ENCODE assay signal across 25 mouse cellular contexts in the genomic region with DNA sequence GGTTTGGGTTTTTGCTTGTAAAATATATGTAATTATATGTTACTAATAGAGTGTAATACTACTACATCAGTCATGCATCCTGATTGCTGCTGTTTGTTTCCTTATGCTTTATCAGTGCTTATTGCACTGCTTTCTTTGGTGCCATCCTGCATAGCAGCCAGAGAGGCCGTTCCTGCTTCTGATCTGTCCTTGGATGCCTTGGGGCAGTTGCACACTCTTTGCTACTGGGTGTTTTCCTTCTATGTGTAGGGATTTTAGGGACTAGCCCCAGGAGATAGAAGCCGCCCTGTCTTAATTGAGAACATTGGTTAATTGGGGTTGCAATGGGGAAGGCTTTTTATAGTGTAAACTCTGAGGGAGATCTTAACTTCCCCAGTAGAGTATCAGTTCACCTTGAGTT.
"Had no signal": no experiment of that assay in that cellular context is flagged by ENCODE, and none has a peak within 500 bp of the region (broad histone marks: within the 10 kb centered on the region; RNA-seq: fewer than 3 reads in every experiment).

No protein-coding gene starts in this region.

- H3K4me3 ChIP-seq: heart, adult 2 months; heart, embryonic 13.5 days; heart, embryonic 15.5 days; hindbrain, embryonic 13.5 days; hindbrain, embryonic 15.5 days; kidney, embryonic 15.5 days; limb, embryonic 13.5 days; limb, embryonic 15.5 days; liver, embryonic 12.5 days had no signal

- DNase-seq: gastrocnemius, postnatal 14 days; gastrocnemius, postnatal 36 days; heart, adult 2 months; heart, postnatal 14 days; heart, postnatal 36 days; kidney, adult 11 months; kidney, adult 2 months; kidney, adult 9 months; kidney, postnatal 14 days; kidney, postnatal 36 days; layer of hippocampus, adult 9-11 months; layer of hippocampus, postnatal 36 days; left cerebral cortex, postnatal 4 days had no signal

- H3K9me3 ChIP-seq: heart, embryonic 13.5 days; heart, embryonic 15.5 days; hindbrain, embryonic 13.5 days; hindbrain, embryonic 15.5 days; kidney, embryonic 15.5 days; limb, embryonic 13.5 days; limb, embryonic 15.5 days; liver, embryonic 12.5 days had no signal

- ATAC-seq: hindbrain, postnatal 0 days; intestine, embryonic 16.5 days; liver, embryonic 12.5 days had no signal

- H3K27me3 ChIP-seq: heart, embryonic 13.5 days; heart, embryonic 15.5 days; hindbrain, embryonic 13.5 days; hindbrain, embryonic 15.5 days; kidney, embryonic 15.5 days; limb, embryonic 13.5 days; limb, embryonic 15.5 days; liver, embryonic 12.5 days had no signal

- H3K9ac ChIP-seq: heart, embryonic 13.5 days; heart, embryonic 15.5 days; hindbrain, embryonic 13.5 days; hindbrain, embryonic 15.5 days; kidney, embryonic 15.5 days; limb, embryonic 15.5 days; liver, embryonic 12.5 days; liver, embryonic 14.5 days had no signal

- H3K4me2 ChIP-seq: heart, embryonic 13.5 days; heart, embryonic 15.5 days; hindbrain, embryonic 13.5 days; hindbrain, embryonic 15.5 days; kidney, embryonic 15.5 days; limb, embryonic 13.5 days; limb, embryonic 15.5 days; liver, embryonic 12.5 days had no signal

- H3K27ac ChIP-seq: heart, adult 2 months; heart, embryonic 13.5 days; heart, embryonic 15.5 days; hindbrain, embryonic 13.5 days; hindbrain, embryonic 15.5 days; hindbrain, postnatal 0 days; kidney, embryonic 15.5 days; kidney, postnatal 0 days; limb, embryonic 13.5 days; limb, embryonic 15.5 days; liver, embryonic 12.5 days; liver, embryonic 14.5 days had no signal
